Mouse (Mus musculus): ENCODE data around the gene Slc39a5.
A peak's percentile ranks its signal among the peaks of the same experiment; 100 is the strongest.

Slc39a5 gene

DNA sequence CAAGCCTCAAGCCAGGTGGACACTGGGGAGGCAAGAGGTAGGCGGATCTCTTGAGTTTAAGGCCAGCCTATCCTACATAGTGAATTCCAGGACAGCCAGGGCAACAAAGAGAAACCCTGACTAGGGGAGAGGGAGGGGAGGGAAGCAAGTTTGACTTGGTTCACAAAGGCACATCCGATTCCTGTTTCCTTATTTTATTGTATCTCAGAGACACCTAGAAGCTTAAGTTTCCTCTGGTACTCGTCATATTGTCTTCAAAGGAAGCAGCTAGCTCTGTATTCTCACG lies 9.5 kb upstream of the Slc39a5 start:
- no peak for DNase-seq (ENCODE audit: low spot score in 2 of 2)

DNA sequence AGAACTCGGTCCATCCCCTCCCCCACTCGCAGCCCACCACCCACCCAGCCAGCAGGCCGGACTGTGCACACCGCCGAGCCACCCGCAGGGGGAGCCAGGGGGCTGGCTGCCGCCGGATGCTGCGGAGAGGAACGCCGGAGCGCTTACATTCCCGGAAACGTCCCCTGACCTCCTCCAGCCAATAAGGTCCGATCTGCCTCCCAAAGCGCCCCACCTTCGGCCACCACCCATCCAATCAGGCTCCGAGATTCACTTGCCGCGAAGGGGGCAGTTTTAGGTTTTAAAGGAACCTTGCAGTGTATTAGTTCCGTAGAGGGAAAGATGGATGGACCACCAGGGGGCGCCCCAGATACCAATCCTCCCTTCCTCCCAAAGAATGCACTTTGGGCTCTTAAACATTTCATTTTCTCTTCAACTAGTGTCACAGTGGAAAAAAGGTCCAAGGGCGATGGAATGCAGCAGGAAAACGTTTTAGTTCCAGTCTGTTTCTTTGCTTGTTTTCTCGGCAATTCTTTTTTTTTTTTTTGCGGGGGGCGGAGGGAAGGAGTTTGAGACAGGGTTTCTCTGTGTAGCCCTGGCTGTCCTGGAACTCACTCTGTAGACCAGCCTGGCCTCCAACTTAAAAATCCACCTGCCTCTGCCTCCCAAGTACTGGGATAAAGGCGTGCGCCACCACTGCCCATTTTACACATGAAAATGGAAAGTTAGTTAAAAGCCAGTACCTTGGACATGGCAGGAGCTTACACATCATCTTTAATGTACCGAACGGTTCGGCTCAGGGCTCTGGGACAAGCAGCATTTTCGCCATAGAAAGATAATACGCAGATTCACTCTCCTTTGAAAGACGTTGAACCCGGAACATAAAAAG lies 8.9 kb upstream of the Slc39a5 start:
- peak; percentile 98 to 99 for DNase-seq (ENCODE audit: low spot score in 2 of 2)

DNA sequence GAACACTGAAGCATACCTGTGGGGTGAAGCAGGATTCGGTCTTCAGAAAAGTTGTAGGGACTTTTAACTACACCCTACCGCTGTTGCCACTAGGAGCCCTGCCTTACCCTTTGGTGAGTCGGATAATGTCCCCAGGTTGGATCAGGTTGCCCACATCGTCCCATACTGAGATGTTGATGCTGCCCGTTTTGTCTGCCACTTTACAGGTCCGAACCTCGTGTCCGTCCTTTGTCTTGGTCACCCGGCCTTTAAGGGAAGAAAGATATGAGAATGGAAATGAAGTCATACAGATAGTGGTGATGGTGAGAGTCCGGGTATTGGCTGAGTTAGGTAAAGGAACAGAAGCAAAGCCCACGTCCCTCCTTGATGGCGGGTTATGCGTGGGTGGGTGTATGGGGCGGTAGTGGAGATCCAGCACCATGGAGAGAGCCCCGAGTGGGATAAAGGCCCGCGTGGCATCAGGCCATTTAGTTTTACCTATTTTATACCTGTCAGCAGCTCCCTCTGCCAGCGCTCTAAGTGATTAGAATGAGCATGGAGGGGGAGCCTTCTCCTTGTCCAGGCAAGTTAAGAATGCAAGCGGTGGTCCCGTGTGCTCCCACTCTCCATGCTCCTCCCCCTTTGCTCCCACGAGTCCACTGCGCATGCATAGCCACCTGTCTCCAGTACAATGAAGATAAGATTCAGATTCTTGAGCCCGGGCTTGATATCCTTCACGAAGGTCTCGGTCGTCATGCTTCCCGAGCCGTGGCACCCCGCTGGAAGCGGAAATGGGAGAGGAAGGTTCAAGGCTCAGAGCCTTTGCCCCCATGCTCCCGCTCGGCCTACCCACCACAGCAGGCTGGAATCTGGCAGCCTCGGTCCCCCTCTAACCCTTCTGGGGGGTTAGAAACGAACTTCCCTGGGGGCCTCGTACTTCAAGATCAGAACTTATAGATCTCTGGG lies 7.8 kb upstream of the Slc39a5 start:
- DNase-seq (ENCODE audit: low spot score in 2 of 2) = peak; percentile 61 to 70

DNA sequence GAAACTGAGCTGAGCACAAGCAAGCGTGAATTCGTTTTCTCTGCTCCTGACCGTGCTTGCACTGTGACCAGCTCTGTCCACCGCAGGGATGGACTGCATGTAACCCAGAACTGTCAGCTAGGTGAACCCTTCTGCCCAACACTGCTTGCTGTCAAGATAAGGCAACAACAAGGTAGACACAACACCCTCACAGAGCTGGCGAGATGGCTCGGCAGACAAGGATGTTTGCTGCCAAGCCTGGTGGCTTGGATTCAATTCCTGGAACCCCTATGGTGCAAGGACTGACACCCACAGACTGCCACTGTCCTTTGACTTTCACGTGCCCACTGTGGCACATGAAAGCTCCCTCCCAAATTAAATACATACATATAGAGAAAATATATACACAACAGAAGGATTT lies 2.9 kb upstream of the Slc39a5 start:
- DNase-seq (ENCODE audit: low spot score in 2 of 2) = no peak

DNA sequence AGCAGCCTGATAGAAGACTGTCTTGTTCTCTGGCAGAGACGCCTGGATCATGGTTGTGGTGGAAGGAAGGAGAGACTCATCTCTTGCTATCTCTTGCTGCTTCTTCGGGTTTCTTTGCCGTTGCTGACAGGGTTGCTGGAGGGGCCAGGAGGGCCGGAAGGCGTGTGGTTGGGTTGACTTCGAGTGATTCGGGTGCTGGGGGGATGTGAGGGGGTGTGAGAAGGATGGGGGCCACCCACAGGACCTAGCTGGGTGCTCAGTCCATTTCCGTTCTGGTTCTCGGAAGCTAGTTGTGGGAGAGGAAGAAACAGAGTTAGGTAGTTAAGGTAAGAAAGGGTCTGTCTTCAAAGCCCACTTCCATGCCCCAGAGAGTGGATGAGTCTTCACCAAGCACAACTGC lies 609 bp upstream of the Slc39a5 start:
- no peak for DNase-seq (ENCODE audit: low spot score in 2 of 2)

DNA sequence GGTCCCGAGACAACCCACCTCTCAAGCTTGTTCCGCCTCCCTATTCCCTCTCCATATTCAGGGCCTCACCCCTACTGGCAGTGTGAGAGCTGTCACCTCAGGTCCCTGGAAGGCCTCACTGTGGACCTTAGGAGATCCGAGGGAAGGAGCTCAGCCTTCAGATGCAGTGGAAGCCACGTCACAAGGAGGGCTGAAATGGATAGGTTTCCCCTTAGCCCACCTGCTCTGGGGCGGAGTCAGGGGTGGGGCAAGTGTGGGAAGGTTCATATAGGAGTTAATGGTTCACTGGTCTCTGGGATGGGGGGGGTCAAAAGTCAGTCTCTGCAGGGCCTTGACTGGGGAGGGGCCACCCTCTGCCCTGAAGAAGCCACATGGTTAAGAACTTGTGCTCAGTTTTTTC lies 691 bp downstream of the Slc39a5 start:
- DNase-seq (ENCODE audit: low spot score in 2 of 2) = no peak

DNA sequence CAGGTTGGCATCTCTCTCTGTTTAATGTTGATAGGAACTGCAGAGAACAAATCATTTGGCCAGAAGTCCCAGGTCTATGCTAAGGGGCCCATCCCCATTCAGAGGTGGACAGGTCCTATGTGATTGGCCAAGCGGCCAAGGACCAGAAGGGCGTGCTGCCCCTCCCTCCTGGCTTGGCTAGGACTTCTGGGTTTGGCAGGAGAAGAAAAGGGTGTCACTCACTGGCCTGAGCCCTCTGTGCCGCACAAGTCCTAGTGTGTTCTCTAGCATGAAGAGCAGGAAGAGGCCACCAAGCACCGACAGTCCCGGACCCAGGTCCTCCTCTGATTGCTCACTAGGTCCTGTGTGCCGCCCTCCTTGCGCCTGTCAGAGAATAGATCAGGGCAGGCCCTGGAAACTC lies 3.6 kb downstream of the Slc39a5 start:
- no peak for DNase-seq (ENCODE audit: low spot score in 2 of 2)

DNA sequence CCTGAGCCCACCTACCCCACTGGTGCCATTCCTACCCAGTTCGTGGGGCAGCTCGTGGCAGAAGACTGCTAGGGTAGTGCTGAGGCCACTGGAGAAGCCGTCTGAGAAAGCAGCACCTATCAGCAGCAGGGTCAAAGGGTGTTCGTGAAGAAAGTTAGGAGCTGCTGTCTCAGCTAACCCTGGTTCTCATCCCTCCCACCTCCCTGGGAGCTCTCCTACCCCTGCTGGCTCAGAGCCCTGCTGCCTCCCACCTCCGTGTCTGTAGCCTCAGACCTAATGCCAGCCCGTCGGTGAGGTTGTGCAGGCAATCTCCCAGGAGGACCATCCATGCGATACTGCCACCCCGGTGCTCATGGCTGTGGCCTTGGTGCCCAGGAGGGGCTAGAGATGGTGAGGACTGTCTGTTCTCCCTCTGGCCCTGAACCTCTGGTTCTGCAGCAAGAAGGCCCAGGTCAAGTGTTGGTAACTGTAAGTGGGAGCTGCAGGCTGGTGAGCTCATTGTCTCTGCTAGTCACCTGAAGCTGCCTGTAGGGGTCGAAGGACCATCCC lies 4.2 kb downstream of the Slc39a5 start:
- no peak for DNase-seq (ENCODE audit: low spot score in 2 of 2)

DNA sequence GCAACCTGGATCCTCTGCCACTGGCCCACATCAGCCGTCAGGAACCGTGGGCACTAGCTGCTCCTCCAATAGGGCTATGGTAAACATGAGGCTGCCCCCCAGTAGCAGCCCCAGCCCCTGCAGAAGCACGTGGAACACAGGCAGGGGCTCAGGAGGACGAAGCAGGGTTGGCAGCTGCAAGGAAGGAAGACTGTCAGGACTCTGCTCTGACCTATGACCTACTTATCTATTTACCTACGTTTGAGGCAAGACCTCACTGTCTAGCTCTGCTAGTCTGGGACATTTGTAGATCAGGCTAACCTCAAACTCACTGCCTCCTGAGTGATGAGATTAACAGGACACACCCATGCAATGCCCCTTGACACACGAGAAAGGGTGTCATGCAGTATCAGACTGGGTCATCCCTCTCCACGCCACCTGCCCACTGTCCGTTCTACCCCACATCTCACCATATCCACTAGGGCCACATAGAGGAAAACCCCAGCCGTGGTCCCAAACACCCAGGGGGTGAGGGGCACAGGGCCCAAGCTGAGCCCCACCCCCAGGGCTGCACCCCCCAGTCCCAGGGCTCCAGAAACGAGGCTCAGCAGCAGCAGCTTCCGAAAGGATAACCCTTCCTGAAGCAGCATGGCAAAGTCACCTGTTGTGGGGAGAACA lies 4.9 kb downstream of the Slc39a5 start:
- no peak for DNase-seq (ENCODE audit: low spot score in 2 of 2)

DNA sequence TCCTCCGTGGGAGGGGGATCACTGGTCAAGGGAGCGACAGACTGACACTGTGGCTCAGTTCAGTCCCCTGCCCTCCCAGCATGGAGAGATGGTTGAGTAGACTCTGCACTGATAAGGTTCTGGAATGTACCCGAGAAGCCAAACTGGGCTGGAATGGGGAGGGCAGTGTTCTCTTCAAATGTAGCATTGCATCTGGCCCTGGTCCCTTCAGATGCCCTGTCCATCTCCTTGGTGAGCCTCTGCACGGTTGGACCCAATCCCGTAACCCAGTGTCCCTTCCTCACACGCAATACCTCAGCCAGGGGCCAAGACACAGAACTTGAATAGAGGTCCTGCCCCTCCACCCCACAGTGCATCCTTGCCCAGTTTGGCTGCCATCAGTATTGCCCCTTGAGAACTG lies 9.2 kb downstream of the Slc39a5 start:
- DNase-seq (ENCODE audit: low spot score in 2 of 2) = no peak

DNA sequence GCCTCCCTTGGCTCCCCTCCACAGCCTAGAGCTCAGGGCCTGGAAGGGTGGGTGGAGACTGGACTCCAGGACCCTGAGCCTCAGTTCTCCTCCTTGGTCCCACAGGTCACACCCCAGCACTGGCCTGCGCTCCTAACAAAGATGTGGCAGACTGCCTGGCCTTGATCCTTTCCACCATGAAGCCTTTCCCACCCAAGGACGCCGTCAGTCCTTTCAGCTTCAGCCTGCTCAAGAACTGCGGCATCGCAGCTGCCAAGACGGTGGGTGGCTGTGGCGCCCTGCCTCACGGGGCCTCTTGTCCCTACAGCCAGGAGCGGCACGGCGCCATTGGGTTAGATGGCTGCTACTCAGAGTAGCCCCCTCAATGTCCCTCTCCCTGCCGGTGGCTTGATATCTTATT lies 10.7 kb downstream of the Slc39a5 start:
- DNase-seq (ENCODE audit: low spot score in 2 of 2) = no peak

DNA sequence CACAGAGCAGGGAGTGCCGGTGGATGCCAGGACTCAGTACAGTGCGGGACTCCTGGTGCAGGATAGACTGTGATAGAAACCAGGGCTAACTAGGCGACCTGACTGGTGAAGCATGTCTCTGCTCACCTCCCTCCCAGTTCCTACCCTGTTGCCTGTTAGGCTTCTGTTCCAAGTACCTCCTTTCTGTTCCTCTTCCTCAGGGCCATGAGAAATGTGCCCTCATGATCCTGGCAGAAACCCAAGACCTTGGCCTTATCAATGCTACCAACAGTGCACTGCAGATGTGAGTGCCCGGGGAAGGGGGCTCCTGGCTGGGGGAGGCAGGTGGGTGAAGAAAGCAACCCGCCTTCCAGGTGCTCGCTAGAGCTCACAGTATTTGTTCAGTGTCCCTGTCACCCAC lies 11.5 kb downstream of the Slc39a5 start:
- DNase-seq (ENCODE audit: low spot score in 2 of 2) = no peak

DNA sequence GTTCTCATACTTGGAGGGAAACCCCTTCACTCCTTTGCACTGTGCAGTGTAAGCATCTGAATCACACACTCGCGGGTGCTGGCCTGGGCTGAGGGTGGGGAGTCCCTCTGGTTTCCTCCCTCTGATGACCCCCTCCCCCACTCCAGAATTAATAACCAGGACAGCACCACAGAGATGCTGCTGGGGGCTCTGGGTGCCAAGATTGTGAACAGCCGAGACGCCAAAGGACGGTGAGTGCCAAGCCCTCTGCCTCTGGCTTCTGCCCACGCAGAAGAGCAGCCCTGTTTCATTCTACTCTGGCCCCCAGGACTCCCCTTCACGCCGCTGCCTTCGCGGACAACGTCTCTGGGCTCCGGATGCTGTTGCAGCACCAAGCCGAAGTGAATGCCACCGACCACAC lies 12.1 kb downstream of the Slc39a5 start:
- DNase-seq (ENCODE audit: low spot score in 2 of 2) = no peak

DNA sequence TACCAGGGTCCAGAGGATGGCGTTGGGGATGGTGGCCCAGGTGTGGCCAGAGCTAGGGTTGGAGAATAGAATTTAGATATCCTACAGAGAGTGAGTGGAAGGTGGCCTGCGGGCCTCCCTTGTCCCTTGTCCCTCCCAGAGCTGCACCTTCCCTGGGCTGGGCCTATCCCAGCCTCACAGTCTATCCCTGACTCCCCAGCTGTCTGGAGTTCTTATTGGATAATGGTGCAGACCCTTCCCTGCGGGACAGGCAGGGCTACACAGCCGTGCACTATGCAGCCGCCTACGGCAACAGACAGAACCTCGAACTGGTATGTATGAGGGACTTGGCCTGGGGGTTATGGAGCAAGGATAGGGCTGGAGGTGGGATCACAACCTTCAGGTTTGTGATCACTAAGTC lies 15.1 kb downstream of the Slc39a5 start:
- DNase-seq (ENCODE audit: low spot score in 2 of 2) = no peak

DNA sequence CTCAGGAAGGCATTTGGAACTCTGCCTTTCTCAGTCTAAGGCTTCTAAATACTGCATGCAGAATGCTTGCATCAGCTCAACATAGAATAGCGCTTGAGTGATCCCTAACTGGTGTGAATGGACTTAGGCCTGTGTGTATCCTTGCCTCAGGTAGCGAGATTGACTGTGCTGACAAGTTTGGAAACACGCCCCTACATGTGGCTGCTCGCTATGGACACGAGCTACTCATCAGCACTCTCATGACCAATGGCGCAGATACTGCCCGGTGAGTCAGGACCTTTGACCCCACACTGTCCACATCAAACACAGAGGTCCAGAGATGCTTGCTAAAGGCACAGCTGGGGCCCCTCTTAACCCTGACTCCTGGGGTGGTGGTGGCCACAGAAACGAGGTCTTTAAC lies 18.5 kb downstream of the Slc39a5 start:
- DNase-seq (ENCODE audit: low spot score in 2 of 2) = no peak

DNA sequence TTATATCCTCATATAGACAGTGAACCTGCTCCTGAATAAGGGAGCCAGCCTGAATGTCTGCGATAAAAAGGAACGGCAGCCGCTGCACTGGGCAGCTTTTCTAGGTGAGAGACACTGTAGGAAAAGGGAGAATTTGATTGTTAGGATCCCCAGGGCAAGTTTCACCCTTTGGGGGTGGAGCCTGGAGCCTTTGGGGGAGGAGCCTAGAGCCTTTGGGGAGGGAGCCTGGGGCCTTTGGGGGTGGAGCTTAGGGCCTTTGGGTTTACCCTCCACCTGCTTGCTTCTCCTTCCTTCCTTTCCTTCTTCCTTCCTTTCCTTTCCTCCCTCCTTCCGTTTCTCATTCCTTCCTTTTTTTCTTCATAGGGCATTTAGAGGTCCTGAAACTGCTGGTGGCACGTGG lies 20.5 kb downstream of the Slc39a5 start:
- DNase-seq (ENCODE audit: low spot score in 2 of 2) = no peak

DNA sequence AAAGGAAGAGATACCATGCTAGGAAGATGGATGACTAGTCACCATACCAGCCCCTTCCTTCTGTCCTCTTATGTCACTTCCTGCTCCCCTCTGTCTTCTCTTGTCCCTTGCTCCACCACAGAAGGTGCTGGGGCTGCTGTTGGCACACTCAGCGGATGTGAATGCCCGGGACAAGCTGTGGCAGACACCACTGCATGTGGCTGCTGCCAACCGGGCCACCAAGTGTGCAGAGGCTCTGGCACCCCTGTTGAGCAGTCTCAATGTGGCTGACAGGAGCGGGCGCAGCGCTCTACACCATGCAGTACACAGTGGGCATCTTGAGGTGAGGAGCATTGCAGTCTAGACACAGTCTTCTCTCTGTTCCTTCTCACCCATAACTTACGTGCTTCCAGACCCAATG lies 21.8 kb downstream of the Slc39a5 start:
- no peak for DNase-seq (ENCODE audit: low spot score in 2 of 2)

DNA sequence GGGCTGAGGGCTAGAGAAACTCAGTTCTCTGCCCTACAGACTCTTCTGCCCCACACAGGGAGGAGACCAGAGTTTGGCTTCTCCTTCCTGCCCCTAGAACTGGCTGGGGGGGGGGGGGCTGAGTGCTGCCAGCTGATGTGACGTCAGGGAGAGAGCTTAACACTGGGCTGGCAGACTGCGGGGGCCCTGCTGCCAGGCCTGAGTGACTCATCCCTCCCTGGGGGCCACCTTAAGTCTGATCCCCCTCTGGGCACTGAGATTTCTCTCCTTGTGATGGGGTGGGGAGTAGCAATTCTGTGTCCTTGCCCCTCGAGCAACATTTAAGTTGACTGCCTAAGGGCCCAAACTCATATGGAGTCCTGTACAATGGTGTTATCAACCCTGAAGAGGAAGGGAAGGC lies 22.6 kb downstream of the Slc39a5 start:
- DNase-seq (ENCODE audit: low spot score in 2 of 2) = no peak

DNA sequence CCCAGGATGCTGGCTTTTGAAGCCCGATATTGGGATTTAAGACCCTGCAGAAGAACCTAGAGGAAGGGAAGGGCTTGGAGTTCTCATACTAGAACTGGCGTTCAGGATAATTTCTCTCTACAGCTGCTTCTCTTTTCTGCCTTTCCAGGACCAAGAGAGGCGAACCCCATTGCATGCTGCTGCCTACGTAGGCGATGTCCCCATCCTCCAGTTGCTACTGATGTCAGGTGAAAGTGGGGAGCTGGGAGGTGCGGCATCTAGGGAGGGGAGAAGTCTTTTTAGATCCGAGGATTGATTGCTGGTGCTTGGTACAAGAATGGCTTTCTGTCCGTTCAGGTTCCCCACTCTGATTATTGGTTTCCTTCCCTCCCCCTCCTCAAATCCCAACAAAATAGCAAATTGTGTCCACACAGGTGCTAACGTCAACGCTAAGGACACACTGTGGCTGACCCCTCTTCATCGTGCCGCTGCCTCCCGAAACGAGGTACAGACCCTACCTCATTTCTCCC lies 23.0 kb downstream of the Slc39a5 start:
- DNase-seq (ENCODE audit: low spot score in 2 of 2) = no peak

DNA sequence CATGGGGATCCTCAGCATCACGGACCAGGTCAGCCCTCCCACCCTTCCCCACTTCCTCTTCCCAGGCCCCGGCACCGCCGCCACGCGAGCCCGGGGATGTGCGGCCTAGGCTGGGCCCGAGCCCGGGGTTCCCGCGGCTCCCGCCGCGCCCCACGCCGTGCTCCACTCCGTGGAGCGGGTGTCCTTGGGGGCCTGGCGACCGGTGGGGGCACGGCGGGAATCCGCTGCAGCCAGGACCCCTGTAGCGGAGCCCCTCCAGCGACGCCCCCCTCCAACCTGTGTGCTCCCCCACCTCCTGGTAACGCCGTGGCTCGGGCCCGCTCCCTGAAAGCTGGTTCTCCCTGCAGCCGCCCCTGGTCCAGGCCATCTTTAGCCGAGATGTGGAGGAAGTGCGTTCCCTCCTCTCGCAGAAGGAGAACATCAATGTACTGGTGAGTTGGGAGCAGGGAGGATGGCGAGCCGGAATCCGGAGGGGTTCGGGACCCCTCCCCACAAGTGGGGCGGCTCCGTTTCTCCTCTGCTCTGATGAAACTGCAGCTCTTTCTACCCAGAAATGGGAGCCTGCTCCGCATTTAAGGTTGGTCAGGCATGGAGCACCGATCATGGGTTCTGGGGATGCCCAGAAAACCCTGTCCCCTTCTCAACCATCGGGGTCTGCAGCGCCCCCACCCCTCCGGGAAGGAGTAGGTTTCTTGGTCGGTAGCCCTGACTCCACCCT lies 23.6 kb downstream of the Slc39a5 start:
- DNase-seq (ENCODE audit: low spot score in 2 of 2) = peak; percentile 37 to 43

DNA sequence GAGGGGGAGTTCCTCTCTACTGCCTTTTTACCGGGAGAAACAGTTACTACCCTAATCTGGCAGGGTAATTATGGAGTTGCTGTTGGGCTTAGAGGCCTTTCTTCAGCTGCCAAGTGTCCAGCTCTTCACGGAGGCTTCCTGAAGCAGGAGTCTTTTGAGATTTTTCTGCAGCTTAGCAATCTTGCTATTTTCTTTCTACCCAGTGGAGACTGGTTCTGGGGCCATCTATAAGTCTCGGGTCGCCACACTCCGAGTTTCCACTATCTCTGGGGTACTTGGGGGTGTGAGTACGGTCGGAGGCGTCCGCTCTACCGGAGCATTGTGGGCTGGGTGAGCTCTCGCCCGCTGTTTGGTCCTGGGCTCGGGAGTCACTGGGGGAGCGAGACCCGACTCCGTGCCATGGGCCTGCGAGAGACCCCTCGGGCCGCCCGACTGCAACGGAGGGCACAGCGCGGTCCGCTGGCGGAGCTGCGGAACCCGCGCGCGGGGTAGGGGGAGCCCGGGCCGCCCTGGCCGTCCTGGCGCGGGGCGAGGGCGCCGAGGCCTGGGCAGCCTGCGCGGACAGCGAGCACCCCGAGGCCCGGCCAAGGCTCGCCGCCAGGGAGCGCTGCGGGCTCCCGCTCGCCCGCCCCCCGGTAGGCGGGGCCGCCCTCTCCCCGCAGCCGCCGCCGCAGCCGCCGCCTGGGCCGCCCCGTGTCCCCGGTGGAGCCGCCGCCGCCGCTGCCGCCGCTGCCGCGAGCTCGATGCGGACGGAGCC lies 24.4 kb downstream of the Slc39a5 start, which contains the start of gene Ankrd52:
Gene Ankrd52 (plus strand): TSS at position 661 of the 757 bp plus-strand sequence.
- peak; percentile 65 to 79 for DNase-seq (ENCODE audit: low spot score in 2 of 2)
